Mouse (Mus musculus): ENCODE results near the gene Sh3bp2.

The Sh3bp2 gene

GRCm38 (mm10) chr5:34525663-34526476, at the start of gene Sh3bp2:
TSS of gene Sh3bp2 (plus strand) at chr5:34525838.
- in situ Hi-C loops (cut with MboI; ENCODE audit: low sequenced_read_pairs): loop anchor here (10.0 kb wide), 1 partner anchor 109 kb away; the partner anchor contains the start of gene Mfsd10

GRCm38 (mm10) chr5:34480926-34481325, 44.7 kb upstream of the Sh3bp2 start:
- in situ Hi-C loops (cut with MboI; ENCODE audit: low sequenced_read_pairs): no loop called here

DNA sequence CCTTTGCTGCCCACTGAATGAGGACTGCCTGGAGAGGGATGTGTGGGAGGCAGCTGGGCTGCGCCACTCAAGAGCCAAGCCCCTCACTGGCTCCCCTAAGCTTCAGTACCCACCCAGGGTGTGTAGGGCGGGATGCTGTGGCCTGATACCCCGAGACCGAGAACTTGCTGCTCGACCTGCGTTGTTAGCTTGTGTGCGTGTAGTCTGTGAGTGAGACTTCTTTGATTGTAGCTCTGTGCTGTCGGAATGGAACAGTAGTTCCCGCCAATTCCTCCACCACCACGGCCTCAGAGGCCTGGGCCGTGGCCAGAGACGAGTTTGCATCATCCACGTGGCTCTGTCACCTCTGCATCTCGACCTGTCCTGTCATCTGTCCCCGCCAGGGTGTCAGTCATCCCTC, 39.9 kb upstream of the Sh3bp2 start:
- in situ Hi-C loops (cut with MboI; ENCODE audit: low sequenced_read_pairs): no loop called here

DNA sequence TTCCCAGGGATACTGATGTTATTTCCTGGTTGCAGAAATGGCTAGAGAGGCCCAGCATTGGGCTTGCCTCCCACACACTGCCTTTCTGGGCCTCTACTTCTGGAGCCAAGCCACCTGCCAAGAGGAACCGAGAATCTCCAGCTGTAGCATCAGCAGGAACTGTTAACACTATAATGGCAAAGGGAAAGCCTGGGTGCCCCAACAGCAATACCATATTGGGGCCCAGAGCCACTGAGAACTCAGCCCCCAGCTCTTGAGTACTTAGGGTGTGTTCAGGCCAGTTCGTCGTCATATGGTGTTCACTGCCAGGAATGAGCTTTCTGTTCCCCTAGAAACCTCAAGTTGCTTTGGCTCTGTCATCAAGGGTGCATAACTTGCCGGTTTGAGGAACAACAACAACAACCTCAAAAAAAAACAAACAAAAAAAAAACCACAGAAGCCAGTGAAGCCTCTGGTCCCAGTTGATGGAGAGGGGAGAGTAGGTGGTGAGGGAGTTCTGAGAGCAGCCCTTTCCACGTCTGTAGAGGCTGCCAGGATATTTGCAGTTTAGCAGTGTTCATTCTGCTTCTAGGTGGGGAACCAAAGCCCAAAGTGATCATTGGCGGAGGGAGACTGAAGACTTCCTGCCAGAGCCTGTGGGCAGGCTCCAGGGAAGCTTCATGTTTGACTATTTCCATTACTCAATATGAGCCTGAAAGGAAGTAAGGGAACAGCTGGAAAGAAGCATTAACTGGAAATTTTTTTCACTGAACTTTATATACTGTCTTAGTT, 38.1 kb upstream of the Sh3bp2 start:
- in situ Hi-C loops (cut with MboI; ENCODE audit: low sequenced_read_pairs): no loop called here

DNA sequence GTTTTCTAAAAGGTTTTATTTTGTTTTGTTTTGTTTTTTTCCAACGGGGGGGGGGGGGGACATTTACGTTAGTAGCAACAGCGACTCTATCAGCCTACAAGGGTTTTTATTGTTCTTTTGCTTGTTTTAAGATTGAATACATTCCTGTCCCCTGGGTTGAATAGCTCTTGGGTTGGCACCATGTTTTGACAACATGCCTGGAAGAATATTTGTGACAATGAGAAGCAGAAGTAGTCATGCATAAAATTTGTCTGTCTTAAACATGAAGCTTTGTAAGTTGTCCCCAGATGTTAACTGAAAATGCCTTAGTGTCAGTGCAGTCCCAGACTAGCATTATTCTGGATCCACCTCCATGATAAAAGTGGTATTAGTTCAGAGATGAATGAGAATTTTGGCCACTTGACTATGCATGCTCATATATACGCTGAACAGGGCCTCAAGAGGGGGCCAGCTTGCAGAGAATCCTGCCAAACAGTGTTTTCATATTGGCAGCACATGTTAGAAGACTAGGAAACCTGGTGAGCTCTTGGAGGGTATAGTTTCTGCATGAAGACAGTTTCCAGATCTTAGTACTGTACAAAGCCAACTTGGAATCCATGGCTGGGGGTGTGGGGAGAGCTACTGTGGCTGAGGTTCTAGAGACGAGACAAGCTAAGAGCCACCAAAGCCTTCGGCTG, 36.8 kb upstream of the Sh3bp2 start:
- in situ Hi-C loops (cut with MboI; ENCODE audit: low sequenced_read_pairs): no loop called here

DNA sequence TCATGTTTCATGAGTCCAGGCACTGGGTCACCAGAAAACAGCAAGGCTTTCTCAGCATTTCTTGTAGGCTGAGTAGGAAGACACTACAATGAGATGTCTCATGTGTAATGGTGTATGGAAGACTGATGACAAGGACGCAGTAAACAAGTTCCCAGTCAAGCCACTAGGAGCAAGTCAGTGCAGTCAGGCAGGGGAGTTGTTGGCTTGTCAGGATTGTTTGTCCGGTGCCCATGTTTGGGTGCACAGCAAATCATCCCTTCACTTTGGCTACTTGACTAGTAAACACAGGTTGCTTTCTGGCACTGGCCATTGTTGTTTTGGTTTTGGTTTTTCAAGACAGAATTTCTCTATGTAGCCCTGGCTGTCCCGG, 36.2 kb upstream of the Sh3bp2 start:
- in situ Hi-C loops (cut with MboI; ENCODE audit: low sequenced_read_pairs): no loop called here

DNA sequence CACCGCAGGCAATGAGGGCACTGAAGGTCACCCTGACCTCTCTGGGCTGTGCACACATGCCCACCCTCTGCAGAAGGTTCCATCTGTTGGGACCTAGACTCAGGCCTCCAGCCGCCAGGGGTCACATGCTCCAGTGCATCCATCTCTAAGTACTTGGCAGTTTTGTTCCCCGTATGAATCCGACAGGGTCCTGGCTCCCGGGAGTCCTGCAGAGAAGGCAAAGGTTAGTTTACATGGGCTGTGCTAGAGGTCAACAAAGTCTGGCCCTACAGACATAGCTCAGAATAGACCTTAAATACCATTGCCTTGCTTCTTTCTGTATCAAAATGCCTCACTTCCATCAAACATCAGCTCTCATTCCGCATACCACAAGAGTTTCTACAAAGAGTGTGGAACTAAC, 28.9 kb upstream of the Sh3bp2 start:
- in situ Hi-C loops (cut with MboI; ENCODE audit: low sequenced_read_pairs): no loop called here

- in situ Hi-C loops (cut with MboI; ENCODE audit: low sequenced_read_pairs): no loop called here
Measured at GRCm38 (mm10) chr5:34500886-34501285, 24.8 kb upstream of the Sh3bp2 start.

GRCm38 (mm10) chr5:34501588-34501987, 24.1 kb upstream of the Sh3bp2 start:
- in situ Hi-C loops (cut with MboI; ENCODE audit: low sequenced_read_pairs): no loop called here

DNA sequence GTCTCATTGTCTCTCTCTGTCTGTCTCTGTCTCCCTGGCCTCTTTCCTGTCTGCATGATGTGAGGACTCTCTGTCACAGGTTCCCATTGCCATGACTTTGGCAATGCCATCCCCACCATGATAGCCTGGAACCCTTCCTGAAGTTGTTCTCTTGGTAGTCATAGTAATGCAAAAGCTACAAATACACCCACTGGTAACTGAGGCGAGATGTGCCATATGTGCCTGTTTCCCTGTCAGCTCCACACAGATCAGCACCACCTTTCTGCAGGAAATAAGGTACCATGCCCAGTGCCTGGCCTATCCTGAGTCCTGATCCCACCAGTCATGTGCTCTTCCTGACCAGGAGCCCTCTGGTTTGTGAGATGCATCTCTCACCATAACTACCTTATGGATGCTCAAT, 23.2 kb upstream of the Sh3bp2 start:
- in situ Hi-C loops (cut with MboI; ENCODE audit: low sequenced_read_pairs): no loop called here

- in situ Hi-C loops (cut with MboI; ENCODE audit: low sequenced_read_pairs): no loop called here
Measured at GRCm38 (mm10) chr5:34502821-34503220, 22.8 kb upstream of the Sh3bp2 start.

- in situ Hi-C loops (cut with MboI; ENCODE audit: low sequenced_read_pairs): no loop called here
Measured at GRCm38 (mm10) chr5:34512486-34512885, 13.2 kb upstream of the Sh3bp2 start.

DNA sequence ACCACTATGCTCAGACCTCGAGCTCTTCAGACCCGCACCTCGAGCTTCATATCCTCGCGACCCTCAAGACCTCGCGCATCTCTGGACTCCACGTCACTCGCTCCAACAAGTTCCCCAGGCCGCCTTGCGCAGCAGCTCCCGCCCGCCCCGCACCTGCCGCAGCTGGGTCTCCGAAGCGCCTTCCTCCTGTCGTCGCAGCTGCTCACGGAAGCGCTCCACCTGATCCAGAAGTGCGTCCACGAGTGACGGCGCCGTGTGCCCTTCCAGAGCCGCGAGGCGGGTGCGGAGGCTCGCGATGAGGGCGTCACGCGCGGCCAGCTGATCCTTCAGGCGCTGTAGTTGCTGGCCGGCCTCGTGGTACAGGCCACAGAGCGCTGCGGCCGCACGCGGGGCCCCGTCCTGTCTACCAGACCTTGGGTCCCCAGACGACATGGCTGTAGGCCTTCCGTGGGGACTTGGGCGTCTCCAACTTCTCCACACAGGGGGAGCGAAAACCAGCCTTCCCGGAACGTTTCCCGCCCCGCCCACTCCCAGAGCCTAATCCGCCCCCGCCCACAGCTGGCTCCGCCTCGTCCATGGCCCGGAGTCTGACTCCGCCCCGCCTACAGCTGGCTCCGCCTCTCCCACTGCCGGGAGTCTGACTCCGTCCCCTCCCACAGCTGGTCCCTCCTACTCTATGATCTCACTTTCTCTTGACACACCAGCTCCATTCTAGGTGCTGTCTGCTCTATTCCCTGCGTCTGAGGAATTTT, 12.0 kb upstream of the Sh3bp2 start, which contains the start of gene Tnip2:
Tnip2 (minus strand) TSS at position 526 of the 752 bp plus-strand sequence.
- in situ Hi-C loops (cut with MboI; ENCODE audit: low sequenced_read_pairs): no loop called here

DNA sequence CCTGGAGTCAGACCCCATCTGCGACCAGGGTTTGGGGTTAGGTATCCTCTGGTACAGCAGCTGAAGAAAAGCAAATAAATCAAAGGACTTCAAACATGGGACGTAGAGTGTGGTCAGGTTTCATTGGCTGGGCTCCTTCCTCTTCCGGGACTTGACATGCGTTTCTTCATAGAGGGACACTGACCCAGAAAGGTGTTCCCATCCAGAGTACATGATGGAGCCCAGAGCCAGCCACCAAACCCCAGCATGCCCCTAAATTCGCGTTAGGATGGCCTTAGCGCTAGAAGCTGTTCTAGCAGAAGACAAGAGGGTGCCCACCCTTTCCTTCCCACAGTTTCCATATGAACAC, 11.4 kb upstream of the Sh3bp2 start:
- in situ Hi-C loops (cut with MboI; ENCODE audit: low sequenced_read_pairs): no loop called here

DNA sequence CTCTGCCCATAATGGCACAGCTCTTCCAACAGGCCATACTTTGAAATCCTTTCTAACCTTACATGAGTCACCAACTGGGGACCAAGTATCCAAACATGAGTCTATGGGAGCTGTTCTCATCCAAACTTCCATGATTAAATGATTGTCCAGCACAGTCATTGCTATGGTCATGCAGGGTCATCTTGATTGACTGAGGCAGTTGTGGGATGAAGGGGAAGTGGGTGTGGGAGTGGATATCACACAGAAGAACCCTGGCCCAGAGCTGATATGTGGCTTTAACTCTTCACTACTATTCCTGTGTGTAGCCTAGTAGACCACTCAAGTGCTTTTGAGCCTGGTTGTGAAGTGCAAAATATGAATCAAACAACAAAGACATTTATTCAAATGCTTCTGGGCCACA, 10.5 kb upstream of the Sh3bp2 start:
- in situ Hi-C loops (cut with MboI; ENCODE audit: low sequenced_read_pairs): no loop called here

GRCm38 (mm10) chr5:34517913-34518312, 7.7 kb upstream of the Sh3bp2 start:
- in situ Hi-C loops (cut with MboI; ENCODE audit: low sequenced_read_pairs): no loop called here

DNA sequence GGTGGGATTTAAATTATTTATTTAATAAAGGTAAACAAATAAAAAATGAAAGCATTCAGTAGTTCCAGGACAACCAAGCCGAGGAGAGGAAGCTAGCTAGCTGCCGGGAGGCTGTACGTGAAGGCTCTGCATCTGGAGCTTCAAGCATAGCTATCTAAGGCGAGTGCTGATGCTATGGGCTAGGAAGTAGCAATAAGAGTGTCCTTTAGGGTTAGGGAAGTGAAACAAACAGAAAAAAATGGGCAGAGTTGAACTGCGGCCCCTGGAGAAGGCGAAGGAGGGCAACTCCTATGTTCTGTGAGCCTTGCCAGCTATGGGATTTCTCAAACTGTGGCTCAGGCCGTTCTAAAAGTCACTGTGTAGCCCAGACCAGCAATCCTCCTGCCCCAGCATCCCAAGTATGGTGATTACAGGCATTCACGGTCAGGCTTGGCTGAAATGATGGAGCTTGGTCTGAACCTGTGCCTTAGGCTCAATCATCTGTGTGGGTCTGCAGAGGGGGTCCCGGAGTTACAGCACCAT, 6.2 kb upstream of the Sh3bp2 start:
- in situ Hi-C loops (cut with MboI; ENCODE audit: low sequenced_read_pairs): no loop called here

- in situ Hi-C loops (cut with MboI; ENCODE audit: low sequenced_read_pairs): loop anchor here (10.0 kb wide), 1 partner anchor 114 kb away; the partner anchor contains the start of gene Mfsd10
Measured at GRCm38 (mm10) chr5:34520458-34521209, 5.0 kb upstream of the Sh3bp2 start.

DNA sequence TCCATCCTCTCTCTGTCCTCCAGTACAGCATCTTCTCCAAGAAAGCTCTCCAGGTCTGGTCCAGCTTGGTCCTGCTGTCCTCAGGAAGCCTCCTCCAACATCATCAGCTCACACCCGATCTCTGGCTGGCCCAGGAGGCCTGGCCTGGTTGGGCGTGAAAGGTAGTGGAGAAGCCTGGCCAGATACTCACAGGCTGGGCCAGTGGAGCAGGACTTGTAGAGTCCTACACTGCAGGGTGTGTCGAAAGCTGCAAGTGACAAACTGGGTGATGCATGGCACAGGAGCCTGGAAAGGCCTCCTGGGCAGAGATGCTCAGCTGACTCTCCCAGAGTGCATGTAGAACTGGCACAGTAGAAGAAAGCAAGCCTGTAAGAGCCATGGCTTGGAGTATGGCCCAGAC, 4.3 kb upstream of the Sh3bp2 start:
- in situ Hi-C loops (cut with MboI; ENCODE audit: low sequenced_read_pairs): loop anchor here (10.0 kb wide), 1 partner anchor 113 kb away; the partner anchor contains the start of gene Mfsd10
